Mouse (Mus musculus) lung, postnatal 0 days (tissue): ENCODE results near the gene Lsm14a.

ENCODE experiments used
- CTCF ChIP-seq: IDR thresholded peaks from 2 replicates; pipeline ENCODE4 v1.5.1; 2016; ENCODE audit warnings: antibody characterized with exemption, mild to moderate bottlenecking
- EP300 ChIP-seq: IDR thresholded peaks from 2 replicates; pipeline ENCODE4 v1.6.1; 2016; ENCODE audit warnings: antibody characterized with exemption, mild to moderate bottlenecking, control low read depth

- TF ChIP-seq CTCF (no peak), EP300 (no peak)
Measured at GRCm38 (mm10) chr7:34380311-34380710, 12.8 kb downstream of the Lsm14a start.
